Mouse (Mus musculus) midbrain, embryonic 15.5 days (tissue): ENCODE measurements around the gene Polr1d. TPM values are rescaled to one million over a fixed set of nuclear protein-coding genes. Genes with fewer than 3 reads are reported as not detected.

Source experiments
- ATAC-seq: fragments of 200-750 bp; cut with Nextera tagmentation; replicated peaks from 2 replicates; pipeline ENCODE4 v1.8.0; 2017; ENCODE audit warnings: moderate TSS enrichment
- H3K27ac ChIP-seq: fragments of 300-500 bp; sonication (generic); 2 replicates; pipeline ENCODE4 v1.5.1; 2015; ENCODE audit warnings: mild to moderate bottlenecking, inconsistent platforms
- H3K27me3 ChIP-seq: fragments of 300-500 bp; sonication (generic); replicated peaks from 2 replicates; pipeline ENCODE4 v1.6.1; 2015; ENCODE audit warnings: inconsistent platforms
- H3K36me3 ChIP-seq: fragments of 300-500 bp; sonication (generic); replicated peaks from 2 replicates; pipeline ENCODE4 v1.6.1; 2015; ENCODE audit warnings: inconsistent platforms
- H3K4me1 ChIP-seq: fragments of 300-500 bp; sonication (generic); 2 replicates; pipeline ENCODE4 v1.6.1; 2015; ENCODE audit warnings: inconsistent platforms
- H3K4me2 ChIP-seq: fragments of 300-500 bp; sonication (generic); 2 replicates; pipeline ENCODE4 v1.6.1; 2015; ENCODE audit warnings: inconsistent platforms, mild to moderate bottlenecking, moderate library complexity
- H3K4me3 ChIP-seq: fragments of 300-500 bp; sonication (generic); 2 replicates; pipeline ENCODE4 v1.5.1; 2015; ENCODE audit warnings: mild to moderate bottlenecking, inconsistent platforms
- H3K9ac ChIP-seq: fragments of 300-500 bp; sonication (generic); 2 replicates; pipeline ENCODE4 v1.6.1; 2015; ENCODE audit warnings: mild to moderate bottlenecking, inconsistent platforms
- H3K9me3 ChIP-seq: fragments of 300-500 bp; sonication (generic); 2 replicates; pipeline ENCODE4 v1.6.1; 2016; ENCODE audit warnings: inconsistent platforms
- WGBS: fragments of 180-500 bp; shearing (Covaris S2); methylation state at CpG from one replicate; pipeline ENCODE4 v1.1.7; 2015; ENCODE audit warnings: mixed read lengths; 5-methylcytosine and 5-hydroxymethylcytosine counted together
- polyA plus RNA-seq: library from polyadenylated mRNA; unstranded; fragments of >200 nt; fragmentation: Nextera tagmentation; extraction: Ambion mirVana; gene quantifications from 2 replicates; pipeline ENCODE4 v1.2.1, GENCODE M21; 2015

Polr1d gene
- polyA plus RNA-seq, 1 experiment from 2014 or later: 95.6 TPM

DNA sequence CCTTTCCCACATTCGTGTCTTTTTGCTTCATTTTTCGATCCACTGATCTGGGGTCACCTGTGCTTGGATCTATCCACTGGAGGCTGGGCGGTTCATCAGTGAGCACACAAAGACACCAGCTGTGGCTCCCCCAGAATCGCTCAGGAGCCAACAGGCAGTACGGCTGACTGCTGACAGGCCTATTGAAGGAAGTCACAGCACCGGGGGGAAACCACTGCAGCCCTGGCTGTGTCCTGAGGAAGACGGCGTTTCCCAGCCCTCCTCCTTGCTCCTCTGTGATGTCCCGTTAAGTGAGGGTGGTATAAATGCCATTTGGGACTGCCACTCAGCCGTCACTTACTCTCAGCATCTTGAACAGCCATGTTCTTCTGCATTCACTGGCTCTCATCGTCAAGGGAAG is 30.9 kb upstream of the Polr1d start:
- no peak for ATAC-seq

DNA sequence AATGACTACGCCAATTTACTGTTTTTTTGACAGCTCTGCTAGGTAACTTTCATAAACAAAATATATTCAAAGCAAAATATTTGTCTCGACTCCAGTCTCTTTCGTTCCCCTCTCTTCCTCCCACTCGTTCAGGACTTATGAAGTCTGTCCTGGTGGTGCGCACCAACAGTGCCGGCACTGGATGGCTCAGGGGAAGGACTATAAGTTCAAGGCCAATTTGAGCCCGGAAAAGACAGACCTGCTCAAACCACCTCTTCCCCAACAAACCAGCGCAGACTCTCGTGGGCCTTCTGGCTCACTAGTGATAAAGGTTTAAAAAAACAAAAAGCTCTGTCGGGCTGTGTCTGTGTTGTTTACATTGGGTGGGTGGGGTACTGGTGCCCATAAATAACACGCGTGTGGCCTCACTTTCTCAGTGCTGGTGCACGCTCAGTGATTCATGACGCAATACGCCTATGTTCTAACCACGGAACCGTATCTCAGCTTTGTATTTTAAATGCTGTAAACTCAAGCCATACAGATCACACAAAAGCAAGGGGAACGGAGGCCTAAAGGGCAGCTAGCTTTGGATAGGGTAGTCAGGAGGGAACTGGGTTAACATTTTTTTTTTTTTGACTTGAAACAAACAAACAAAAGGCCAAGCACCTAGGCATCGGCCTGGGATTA is 27.2 kb upstream of the Polr1d start:
- no peak overlapping the region for H3K4me3 ChIP-seq
- WGBS: 87% methylated on average over 19 of the region's 19 CpGs
- ATAC-seq: no peak
- no peak overlapping the region for H3K9ac ChIP-seq
- no peak overlapping the region for H3K27ac ChIP-seq
- H3K4me1 ChIP-seq: peaks cover 13% of the 10 kb centered on the region; the same call in 1 of the 2 replicates
- H3K4me2 ChIP-seq: no peak overlapping the region
- H3K9me3 ChIP-seq: no peaks in the 10 kb centered on the region
- no peaks in the 10 kb centered on the region for H3K36me3 ChIP-seq
- H3K27me3 ChIP-seq: no peaks in the 10 kb centered on the region

More for the DNA sequence above, 30.9 kb upstream of the Polr1d start:
- 70% methylated on average over 11 of the region's 11 CpGs for WGBS
- Histone ChIP-seq H3K27ac (no peak overlapping the region), H3K9me3 (no peaks in the 10 kb centered on the region), H3K36me3 (no peaks in the 10 kb centered on the region), H3K4me3 (no peak overlapping the region), H3K27me3 (no peaks in the 10 kb centered on the region), H3K4me1 (peaks cover 15% of the 10 kb centered on the region), H3K4me2 (no peak overlapping the region), H3K9ac (no peak overlapping the region)

DNA sequence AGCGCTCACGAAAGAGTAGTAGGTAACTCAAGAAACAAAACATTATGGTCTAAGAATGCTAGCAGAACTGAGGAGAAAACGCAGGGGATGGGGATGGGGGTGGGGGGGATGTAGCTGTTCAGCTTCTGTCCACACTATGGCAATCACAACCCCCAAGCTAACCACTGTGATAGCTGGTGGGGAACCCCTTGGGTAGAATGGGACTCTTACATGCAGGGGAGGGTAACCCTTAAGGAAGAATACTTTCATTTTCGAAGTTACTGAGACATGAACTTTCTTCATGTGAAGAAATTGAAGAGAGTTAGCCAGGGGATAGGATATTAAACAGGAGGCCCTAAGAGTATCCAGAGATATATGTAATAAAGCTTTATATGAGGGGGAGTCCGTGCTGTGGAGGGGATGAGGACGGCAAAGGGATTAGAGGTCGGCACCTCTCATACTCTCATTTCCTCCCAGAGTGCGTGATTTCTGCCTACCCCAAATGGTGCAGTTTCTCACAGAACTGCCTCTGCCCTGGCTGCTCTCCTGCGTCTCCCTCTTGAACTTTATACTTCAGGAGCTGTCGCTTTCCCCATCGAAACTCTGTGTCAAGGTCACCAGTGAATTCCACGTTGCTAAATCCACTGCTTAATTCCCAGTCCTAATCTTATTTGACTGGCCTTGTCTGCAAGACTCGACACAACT is 25.9 kb upstream of the Polr1d start:
- no peak overlapping the region for H3K4me3 ChIP-seq
- no peak overlapping the region for H3K27ac ChIP-seq
- no peak for ATAC-seq
- H3K9ac ChIP-seq: no peak overlapping the region
- no peaks in the 10 kb centered on the region for H3K9me3 ChIP-seq
- H3K36me3 ChIP-seq: no peaks in the 10 kb centered on the region
- WGBS: 66% methylated on average over 13 of the region's 13 CpGs
- no peak overlapping the region for H3K4me2 ChIP-seq
- peaks cover 13% of the 10 kb centered on the region; the same call in 1 of the 2 replicates for H3K4me1 ChIP-seq
- H3K27me3 ChIP-seq: no peaks in the 10 kb centered on the region

DNA sequence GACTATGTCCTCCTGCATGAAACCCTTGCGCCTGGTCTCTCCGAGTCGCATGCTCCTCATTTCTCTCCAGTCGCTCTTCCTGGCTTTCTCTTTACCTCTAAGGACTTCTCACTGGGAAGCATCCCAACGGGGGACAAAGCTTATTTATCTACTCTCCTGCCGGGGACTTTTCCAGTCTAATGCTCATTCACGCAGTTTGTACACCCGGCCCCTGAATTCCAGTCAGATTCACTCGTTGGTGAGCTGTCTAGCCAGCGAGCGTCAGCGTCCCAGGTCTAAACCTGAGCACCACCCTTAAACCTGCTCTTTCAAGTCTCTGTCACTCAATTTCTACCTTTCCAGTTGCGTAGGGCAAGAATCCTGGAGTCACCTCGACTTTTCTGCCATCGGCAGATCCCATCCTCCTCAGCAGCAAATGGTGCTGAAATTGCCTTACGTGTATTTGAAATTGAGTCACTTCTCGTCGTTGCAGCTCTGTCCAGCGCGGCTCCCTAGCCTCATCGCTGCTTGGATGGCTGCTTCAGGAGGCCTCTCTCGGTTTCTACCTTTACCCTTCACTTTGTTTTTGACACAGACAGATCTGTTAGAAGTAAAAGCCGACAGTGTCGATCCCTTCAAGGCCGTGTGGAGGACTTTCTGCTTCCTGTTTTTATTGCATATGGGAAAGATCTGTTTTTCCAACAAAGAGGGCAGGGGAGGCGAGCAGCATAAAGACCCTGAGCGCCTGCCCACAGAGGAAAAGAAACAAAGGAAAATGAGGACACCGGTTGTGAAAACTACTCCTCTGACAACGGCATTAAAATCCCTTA is 25.1 kb upstream of the Polr1d start:
- 48% methylated on average over 29 of the region's 29 CpGs for WGBS
- H3K4me3 ChIP-seq: no peak overlapping the region
- H3K27ac ChIP-seq: no peak overlapping the region
- no peak for ATAC-seq
- peak overlapping the region; percentile 13; the same call in 1 of the 2 replicates for H3K4me2 ChIP-seq
- H3K4me1 ChIP-seq: peaks cover 13% of the 10 kb centered on the region; the same call in 1 of the 2 replicates
- no peak overlapping the region for H3K9ac ChIP-seq
- no peaks in the 10 kb centered on the region for H3K36me3 ChIP-seq
- no peaks in the 10 kb centered on the region for H3K27me3 ChIP-seq
- no peaks in the 10 kb centered on the region for H3K9me3 ChIP-seq

DNA sequence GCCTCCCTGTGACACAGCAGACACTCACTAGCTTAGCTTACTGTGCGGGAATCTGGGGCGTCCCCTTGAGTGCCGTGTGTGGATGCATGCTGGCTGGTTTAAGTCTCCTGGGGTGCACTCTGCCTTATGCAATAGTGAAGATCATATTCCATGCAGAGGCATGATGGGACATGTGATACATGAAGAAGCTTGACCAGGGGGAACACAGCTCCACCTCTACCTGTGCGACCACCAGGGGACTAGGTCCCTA is 24.6 kb upstream of the Polr1d start:
- no peak overlapping the region for H3K4me3 ChIP-seq
- H3K9me3 ChIP-seq: no peaks in the 10 kb centered on the region
- 0 out of 2 replicates have a peak overlapping the region, but pooled peaks have one; percentile 13 for H3K4me2 ChIP-seq
- H3K4me1 ChIP-seq: peaks cover 13% of the 10 kb centered on the region; the same call in 1 of the 2 replicates
- H3K9ac ChIP-seq: no peak overlapping the region
- no peaks in the 10 kb centered on the region for H3K36me3 ChIP-seq
- no peak for ATAC-seq
- WGBS: 60% methylated on average over 4 of the region's 4 CpGs
- H3K27me3 ChIP-seq: no peaks in the 10 kb centered on the region
- no peak overlapping the region for H3K27ac ChIP-seq

DNA sequence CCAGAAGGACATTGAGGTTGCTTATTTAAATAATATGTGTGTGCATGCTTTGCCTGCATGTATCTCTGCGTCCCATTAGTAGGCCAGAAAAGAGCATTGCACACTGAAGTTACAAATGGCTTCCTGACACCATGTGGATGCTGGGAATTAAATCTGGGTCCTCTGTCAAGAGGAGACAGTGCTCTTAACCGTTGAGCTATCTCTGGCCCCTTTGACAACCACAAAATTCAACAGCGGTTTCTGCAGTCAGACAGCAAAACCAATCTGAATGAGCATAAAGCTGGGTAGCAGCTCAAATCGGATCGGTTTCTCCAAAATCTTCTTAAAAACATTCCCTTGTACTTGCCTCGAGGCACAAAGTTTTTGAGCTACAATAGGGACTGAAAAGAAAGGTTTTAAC is 23.8 kb upstream of the Polr1d start:
- Histone ChIP-seq H3K27ac (no peak overlapping the region), H3K36me3 (no peaks in the 10 kb centered on the region), H3K4me2 (no peak overlapping the region), H3K4me1 (peaks cover 13% of the 10 kb centered on the region; the same call in 1 of the 2 replicates), H3K4me3 (no peak overlapping the region), H3K27me3 (no peaks in the 10 kb centered on the region), H3K9ac (no peak overlapping the region), H3K9me3 (no peaks in the 10 kb centered on the region)
- 78% methylated on average over 6 of the region's 6 CpGs for WGBS
- ATAC-seq: no peak

DNA sequence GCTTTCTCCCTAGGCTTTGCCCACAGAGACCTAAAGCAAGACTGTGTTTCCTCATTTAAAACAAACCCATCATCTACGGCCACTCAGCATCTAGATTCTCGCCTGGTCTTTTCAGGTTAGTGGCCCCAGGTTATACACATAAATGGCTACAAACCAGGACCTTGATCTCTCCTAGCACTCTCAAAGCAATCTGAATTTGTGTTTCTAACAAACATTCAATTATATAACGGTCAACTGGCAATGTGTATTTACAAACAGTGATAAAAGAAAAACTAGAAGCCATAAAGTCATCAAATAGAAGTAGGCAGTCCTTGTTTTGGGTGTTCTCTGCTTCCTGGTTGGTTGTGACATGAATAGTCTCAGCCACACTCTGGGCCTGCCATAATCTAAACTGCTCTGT is 23.4 kb upstream of the Polr1d start:
- Histone ChIP-seq H3K4me2 (no peak overlapping the region), H3K36me3 (no peaks in the 10 kb centered on the region), H3K9ac (no peak overlapping the region), H3K27me3 (no peaks in the 10 kb centered on the region), H3K27ac (no peak overlapping the region), H3K4me1 (peaks cover 13% of the 10 kb centered on the region; the same call in 1 of the 2 replicates), H3K4me3 (no peak overlapping the region), H3K9me3 (no peaks in the 10 kb centered on the region)
- no peak for ATAC-seq
- WGBS: 86% methylated on average over 3 of the region's 3 CpGs

DNA sequence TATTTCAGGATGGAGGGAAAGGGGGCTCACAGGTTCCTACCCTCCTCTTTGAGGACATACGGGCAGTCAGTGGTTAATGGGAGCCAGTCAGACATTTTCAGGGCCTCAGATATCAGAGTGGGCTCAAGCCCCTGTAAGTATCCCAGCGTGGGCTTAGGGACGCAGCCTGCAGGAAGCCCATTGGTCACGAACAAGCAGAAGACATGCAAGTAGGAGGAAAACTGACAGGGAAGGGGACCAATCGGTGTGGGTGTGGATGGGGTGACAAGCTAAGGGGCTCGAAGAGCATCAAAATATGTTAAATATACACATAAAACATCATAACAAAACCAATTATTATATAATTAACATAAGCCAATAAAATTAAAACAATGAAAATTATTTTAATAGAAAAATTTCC is 22.5 kb upstream of the Polr1d start:
- 86% methylated on average over 6 of the region's 6 CpGs for WGBS
- ATAC-seq: no peak
- Histone ChIP-seq H3K4me1 (peaks cover 13% of the 10 kb centered on the region; the same call in 1 of the 2 replicates), H3K4me2 (no peak overlapping the region), H3K27ac (no peak overlapping the region), H3K36me3 (no peaks in the 10 kb centered on the region), H3K9ac (no peak overlapping the region), H3K9me3 (no peaks in the 10 kb centered on the region), H3K4me3 (no peak overlapping the region), H3K27me3 (no peaks in the 10 kb centered on the region)

DNA sequence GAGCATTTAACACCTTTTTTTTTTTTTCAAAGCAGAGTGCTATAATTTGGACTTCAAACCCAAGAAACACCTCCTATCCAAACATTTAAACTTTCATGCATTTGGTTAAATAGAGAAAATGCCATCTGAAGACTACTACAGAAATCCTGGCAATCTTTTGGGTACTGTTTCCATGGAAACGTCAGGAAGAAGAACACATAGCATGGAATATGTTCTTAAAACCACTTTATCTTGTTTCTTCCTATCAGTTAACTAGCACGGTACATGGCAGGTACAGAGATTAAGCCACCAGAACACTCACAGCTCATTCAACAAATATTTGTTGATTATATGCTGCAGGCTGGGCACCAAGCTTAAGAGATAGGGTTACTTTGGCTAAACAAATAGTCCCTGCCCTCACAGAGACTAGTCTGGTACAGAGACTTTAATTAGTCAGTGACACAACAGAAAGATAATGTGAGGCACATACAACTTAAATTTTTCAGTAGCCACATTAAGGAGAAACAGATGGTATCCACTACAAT is 22.0 kb upstream of the Polr1d start:
- H3K4me3 ChIP-seq: no peak overlapping the region
- H3K27ac ChIP-seq: no peak overlapping the region
- H3K9ac ChIP-seq: no peak overlapping the region
- ATAC-seq: no peak
- peaks cover 13% of the 10 kb centered on the region; the same call in 1 of the 2 replicates for H3K4me1 ChIP-seq
- 65% methylated on average over 2 of the region's 2 CpGs for WGBS
- H3K4me2 ChIP-seq: no peak overlapping the region
- no peaks in the 10 kb centered on the region for H3K27me3 ChIP-seq
- H3K9me3 ChIP-seq: no peaks in the 10 kb centered on the region
- no peaks in the 10 kb centered on the region for H3K36me3 ChIP-seq

DNA sequence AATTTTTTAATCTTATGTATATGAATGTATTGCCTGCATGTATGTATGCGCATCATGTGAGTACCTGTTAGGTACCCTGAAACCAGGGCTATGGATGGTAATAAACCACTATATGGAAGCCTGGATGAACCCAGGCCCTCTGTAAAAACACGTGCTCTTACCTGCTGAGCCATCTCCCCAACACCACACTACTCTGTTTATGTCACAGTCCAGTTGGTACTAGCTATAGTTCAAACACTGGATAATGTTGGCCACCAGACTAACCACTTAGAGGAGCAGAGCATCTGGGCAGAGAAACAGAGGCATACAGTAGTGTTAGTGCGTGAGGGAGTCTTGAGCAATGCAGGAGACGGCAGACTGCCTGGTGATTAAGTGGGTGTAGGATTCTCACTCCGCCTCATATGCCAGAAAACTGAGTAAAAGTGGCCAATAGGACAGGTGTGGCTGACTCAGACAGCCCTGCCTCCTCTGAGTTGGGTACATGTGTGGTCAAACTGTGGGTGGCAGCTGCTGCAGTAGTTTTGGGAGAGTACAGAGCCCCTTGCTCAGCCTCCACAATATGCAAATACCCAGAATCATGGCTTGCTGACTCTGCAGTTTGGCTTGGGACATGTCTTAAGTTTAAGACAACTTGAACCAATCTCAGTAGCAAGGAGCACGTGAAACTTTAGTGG is 21.1 kb upstream of the Polr1d start:
- Histone ChIP-seq H3K9ac (no peak overlapping the region), H3K4me2 (no peak overlapping the region), H3K4me3 (no peak overlapping the region), H3K27ac (no peak overlapping the region), H3K27me3 (no peaks in the 10 kb centered on the region), H3K36me3 (no peaks in the 10 kb centered on the region), H3K4me1 (peaks cover 13% of the 10 kb centered on the region; the same call in 1 of the 2 replicates), H3K9me3 (no peaks in the 10 kb centered on the region)
- ATAC-seq: no peak
- WGBS: 87% methylated on average over 6 of the region's 6 CpGs

DNA sequence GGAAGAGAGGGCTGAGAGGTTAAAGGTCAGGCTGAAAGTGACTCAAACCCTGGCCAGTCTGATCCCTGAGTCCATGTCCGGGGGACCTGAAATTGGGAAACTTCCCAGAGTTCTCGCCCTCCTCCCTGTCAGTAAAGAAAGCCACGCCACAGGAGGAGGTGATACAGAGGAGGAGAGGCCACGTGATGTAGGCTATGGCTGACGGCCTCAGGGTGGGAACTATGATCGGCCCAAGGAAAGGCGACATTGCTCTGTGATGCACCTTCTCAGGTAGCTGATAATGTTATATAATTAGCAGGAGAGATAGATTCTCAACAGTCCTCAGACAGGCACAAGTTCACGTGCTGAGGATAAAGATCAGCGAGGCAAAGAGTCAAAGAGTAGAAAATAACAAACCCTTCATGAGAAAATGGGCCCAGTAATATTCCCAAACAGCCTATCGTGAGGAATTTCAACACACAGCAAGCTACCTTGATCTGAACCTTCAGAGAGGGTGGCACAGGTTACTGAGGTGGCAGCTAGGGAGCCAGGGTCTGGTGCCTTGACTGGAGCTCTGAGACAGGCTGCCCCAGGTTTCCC is 20.0 kb upstream of the Polr1d start:
- H3K4me1 ChIP-seq: peaks cover 6% of the 10 kb centered on the region; the same call in 1 of the 2 replicates
- ATAC-seq: no peak
- H3K9me3 ChIP-seq: no peaks in the 10 kb centered on the region
- 89% methylated on average over 10 of the region's 10 CpGs for WGBS
- no peak overlapping the region for H3K9ac ChIP-seq
- H3K4me2 ChIP-seq: no peak overlapping the region
- H3K27me3 ChIP-seq: no peaks in the 10 kb centered on the region
- H3K36me3 ChIP-seq: no peaks in the 10 kb centered on the region
- no peak overlapping the region for H3K4me3 ChIP-seq
- H3K27ac ChIP-seq: no peak overlapping the region
